Mouse (Mus musculus) G1E (cell line): ENCODE results near the gene D930020B18Rik.

Experiments
- CTCF ChIP-seq: IDR thresholded peaks from 2 replicates; pipeline ENCODE4 v1.5.1; 2012; ENCODE audit warnings: low read depth, low read length, inconsistent platforms, mixed read lengths
- GATA1 ChIP-seq: IDR thresholded peaks from 2 replicates; pipeline ENCODE4 v1.6.1; 2012; ENCODE audit warnings: borderline replicate concordance, low read length, inconsistent platforms, mixed read lengths
- GATA2 ChIP-seq: IDR thresholded peaks from 2 replicates; pipeline ENCODE4 v1.6.1; 2012; ENCODE audit warnings: low read depth, low read length, inconsistent platforms, borderline replicate concordance
- POLR2AphosphoS5 ChIP-seq: IDR thresholded peaks from 2 replicates; pipeline ENCODE4 v1.6.1; 2012; ENCODE audit warnings: low read depth, low read length, inconsistent platforms; ENCODE audit not compliant: insufficient replicate concordance
- TAL1 ChIP-seq: conservative IDR thresholded peaks from 2 replicates; pipeline ENCODE4 v1.6.1; 2012; ENCODE audit warnings: low read depth, low read length, inconsistent platforms, mixed read lengths

DNA sequence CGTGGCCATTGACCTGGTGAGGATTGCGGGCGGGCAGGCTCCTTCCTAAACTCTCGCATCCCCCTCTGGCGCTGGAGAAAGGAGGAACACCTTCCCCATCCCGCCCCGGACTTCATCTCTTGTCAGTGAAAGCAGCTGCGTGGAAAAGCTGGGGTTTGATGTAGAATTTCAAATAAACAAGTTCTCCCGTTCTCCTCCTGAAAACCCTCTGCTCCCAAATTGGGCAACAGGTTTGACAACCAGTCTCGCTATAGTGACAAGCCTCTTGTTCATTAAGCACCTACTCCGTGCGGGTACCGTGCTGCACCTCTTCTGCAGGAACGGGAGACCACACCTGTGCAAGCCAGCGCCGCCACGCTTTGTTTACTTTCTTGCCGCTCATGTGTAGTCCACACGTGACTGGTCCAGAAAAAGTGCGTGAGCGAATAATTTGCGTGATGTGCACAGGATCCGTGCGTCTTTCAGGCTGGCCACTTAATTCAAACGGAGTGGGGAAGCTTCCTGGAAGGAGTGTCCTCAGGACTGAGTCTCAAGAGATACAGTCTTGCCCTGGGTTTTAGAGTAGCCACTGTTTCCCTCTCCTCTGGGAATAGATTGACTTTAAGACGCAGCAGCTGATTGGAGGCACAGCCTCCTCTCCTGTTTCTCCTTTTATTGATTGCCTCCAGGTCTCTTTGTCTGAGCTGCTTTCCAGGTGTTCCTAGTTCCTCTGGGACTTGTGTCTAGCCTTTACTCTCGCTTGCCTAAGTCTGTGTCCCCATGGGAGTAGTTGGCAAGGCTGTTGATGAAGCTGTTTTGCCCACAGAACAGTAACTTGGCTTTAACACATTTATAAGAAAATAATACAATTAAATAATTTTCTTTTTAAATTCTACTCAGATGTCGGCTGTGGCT is 913 bp downstream of the D930020B18Rik start:
- no peak for TF ChIP-seq GATA1
- no peak for TF ChIP-seq CTCF
- TF ChIP-seq POLR2AphosphoS5 = no peak
- TF ChIP-seq TAL1 = no peak
- no peak for TF ChIP-seq GATA2
